Mouse (Mus musculus): ENCODE results near the gene Art2b.

GRCm38 (mm10) chr7:101620373-101620772, 35.0 kb upstream of the Art2b start:
- TF ChIP-seq CTCF (IDR thresholded peaks at IDR 0.05; ENCODE audit: extremely low read depth, insufficient read length, insufficient replicate concordance, low read depth, low read length): peak; percentile 80; the same call in 1 of the 2 replicates
- TF ChIP-seq POLR2A (IDR thresholded peaks at IDR 0.05; ENCODE audit: low read depth, low read length): no peak
